20 mouse cellular contexts compared by ENCODE assay signal in genomic region chr11:88295298-88295697, GRCm38 (mm10). TPM values are rescaled to one million over a fixed set of nuclear protein-coding genes. Genes with fewer than 3 reads are reported as not detected.
DNase-seq lines count a peak whose midpoint lies in the region; ATAC-seq and TF ChIP-seq lines count a peak whose summit lies in the region.
"Had no signal": no experiment of that assay in that cellular context is flagged by ENCODE, and none has a peak within 500 bp of the region (broad histone marks: within the 10 kb centered on the region; RNA-seq: fewer than 3 reads in every experiment).

No protein-coding gene starts in this region.

- H3K9me3 ChIP-seq in midbrain, embryonic 10.5 days (replicated peaks): no peaks in the 10 kb centered on the region
- H3K9me3 ChIP-seq in midbrain, postnatal 0 days (ENCODE audit: low read length): no peaks in the 10 kb centered on the region
- H3K9me3 ChIP-seq in kidney, embryonic 14.5 days (ENCODE audit: control insufficient read depth, low read length): no peaks in the 10 kb centered on the region
- H3K9me3 ChIP-seq in limb, embryonic 12.5 days: no peaks in the 10 kb centered on the region
- H3K9me3 ChIP-seq in forebrain, embryonic 12.5 days: no peaks in the 10 kb centered on the region
- H3K9me3 ChIP-seq: embryonic facial prominence, embryonic 13.5 days; forebrain, embryonic 10.5 days; limb, embryonic 13.5 days had no signal

- peaks cover 72% of the 10 kb centered on the region for H3K4me1 ChIP-seq in midbrain, embryonic 10.5 days
- H3K4me1 ChIP-seq in midbrain, postnatal 0 days (ENCODE audit: insufficient read depth, low read length): no peaks in the 10 kb centered on the region
- H3K4me1 ChIP-seq in kidney, embryonic 14.5 days (ENCODE audit: control insufficient read depth, insufficient read depth, low read length): peaks cover 34% of the 10 kb centered on the region
- H3K4me1 ChIP-seq in limb, embryonic 12.5 days (replicated peaks): peaks cover 25% of the 10 kb centered on the region
- peaks cover 36% of the 10 kb centered on the region for H3K4me1 ChIP-seq in forebrain, embryonic 12.5 days

- no peak for TF ChIP-seq CTCF in midbrain, postnatal 0 days (IDR thresholded peaks at IDR 0.05)

- H3K4me2 ChIP-seq in midbrain, postnatal 0 days (ENCODE audit: low read depth, low read length, poor library complexity, severe bottlenecking): no peak overlapping the region
- peak overlapping the region; percentile 55 for H3K4me2 ChIP-seq in kidney, embryonic 14.5 days (replicated peaks; ENCODE audit: low read depth, low read length)
- 0 out of 2 replicates have a peak overlapping the region, but pooled peaks have one; percentile 0 for H3K4me2 ChIP-seq in limb, embryonic 12.5 days
- H3K4me2 ChIP-seq in forebrain, embryonic 12.5 days: no peak overlapping the region

- H3K4me3 ChIP-seq in midbrain, embryonic 10.5 days: peak overlapping the region; percentile 52
- H3K4me3 ChIP-seq in midbrain, postnatal 0 days (ENCODE audit: low read depth, low read length): no peak overlapping the region
- no peak overlapping the region for H3K4me3 ChIP-seq in kidney, embryonic 14.5 days (ENCODE audit: low read length)
- no peak overlapping the region for H3K4me3 ChIP-seq in limb, embryonic 12.5 days (replicated peaks)
- no peak overlapping the region for H3K4me3 ChIP-seq in forebrain, embryonic 12.5 days (replicated peaks)
- H3K4me3 ChIP-seq: embryonic facial prominence, embryonic 13.5 days; megakaryocyte, embryonic 14.5 days had no signal

- no peak for ATAC-seq in midbrain, postnatal 0 days (ENCODE audit: low FRiP score)
- ATAC-seq in kidney, embryonic 14.5 days (ENCODE audit: low FRiP score, low TSS enrichment): 0 out of 2 replicates have a peak, but pooled peaks have one; percentile 24
- ATAC-seq in limb, embryonic 12.5 days (ENCODE audit: insufficient number of reproducible peaks, insufficient read depth, low FRiP score, low TSS enrichment, low read depth): no peak
- ATAC-seq in inflammation-experienced regulatory T-cells, adult 6 months: no peak
- ATAC-seq in forebrain, embryonic 12.5 days (ENCODE audit: low FRiP score): no peak
- ATAC-seq: CD4-positive, CD25-positive, alpha-beta regulatory T cell, adult 4 months; lung, postnatal 0 days had no signal

- H3K36me3 ChIP-seq in midbrain, embryonic 10.5 days: no peaks in the 10 kb centered on the region
- no peaks in the 10 kb centered on the region for H3K36me3 ChIP-seq in midbrain, postnatal 0 days (ENCODE audit: insufficient read depth, low read length)
- no peaks in the 10 kb centered on the region for H3K36me3 ChIP-seq in kidney, embryonic 14.5 days (ENCODE audit: control insufficient read depth, insufficient read depth, low read length)
- H3K36me3 ChIP-seq in limb, embryonic 12.5 days: no peaks in the 10 kb centered on the region
- H3K36me3 ChIP-seq in forebrain, embryonic 12.5 days (replicated peaks): no peaks in the 10 kb centered on the region
- H3K36me3 ChIP-seq: embryonic facial prominence, embryonic 13.5 days; forebrain, embryonic 10.5 days; limb, embryonic 13.5 days had no signal

- H3K27me3 ChIP-seq in midbrain, embryonic 10.5 days (ENCODE audit: low read depth, poor library complexity, severe bottlenecking): peaks cover 33% of the 10 kb centered on the region
- no peaks in the 10 kb centered on the region for H3K27me3 ChIP-seq in midbrain, postnatal 0 days (ENCODE audit: insufficient read depth, low read length)
- no peaks in the 10 kb centered on the region; the same call in 1 of the 2 replicates for H3K27me3 ChIP-seq in kidney, embryonic 14.5 days (ENCODE audit: control insufficient read depth, insufficient read depth, low read length)
- H3K27me3 ChIP-seq in limb, embryonic 12.5 days: peaks cover 26% of the 10 kb centered on the region
- H3K27me3 ChIP-seq in forebrain, embryonic 12.5 days: peaks cover 18% of the 10 kb centered on the region; the same call in 1 of the 2 replicates

- H3K27ac ChIP-seq in midbrain, embryonic 10.5 days (replicated peaks): peak overlapping the region; percentile 87
- no peak overlapping the region for H3K27ac ChIP-seq in midbrain, postnatal 0 days (ENCODE audit: low read depth, low read length)
- H3K27ac ChIP-seq in kidney, embryonic 14.5 days (ENCODE audit: low read depth, low read length): peak overlapping the region; percentile 59; the same call in 1 of the 2 replicates
- no peak overlapping the region for H3K27ac ChIP-seq in limb, embryonic 12.5 days
- H3K27ac ChIP-seq in forebrain, embryonic 12.5 days: no peak overlapping the region
- H3K27ac ChIP-seq: embryonic facial prominence, embryonic 13.5 days; limb, embryonic 13.5 days had no signal

- no peak for DNase-seq in midbrain, embryonic 10.5 days (ENCODE audit: low spot score)
- DNase-seq in midbrain, postnatal 0 days (ENCODE audit: low spot score): no peak
- peak; percentile 66 for DNase-seq in kidney, adult 11 months
- DNase-seq: cerebellum, postnatal 25 days had no signal

- WGBS in midbrain, embryonic 10.5 days: 83% methylated on average over 5 of the region's 5 CpGs
- WGBS in midbrain, postnatal 0 days: 73% methylated on average over 5 of the region's 5 CpGs
- 27% methylated on average over 5 of the region's 5 CpGs for WGBS in kidney, embryonic 14.5 days
- 34% methylated on average over 5 of the region's 5 CpGs for WGBS in limb, embryonic 12.5 days
- 77% methylated on average over 5 of the region's 5 CpGs for WGBS in forebrain, embryonic 12.5 days

- no peak overlapping the region for H3K9ac ChIP-seq in midbrain, postnatal 0 days (replicated peaks; ENCODE audit: low read length, poor library complexity, severe bottlenecking)
- H3K9ac ChIP-seq in kidney, embryonic 14.5 days (ENCODE audit: low read depth, low read length): peak overlapping the region; percentile 18; the same call in 1 of the 2 replicates
- no peak overlapping the region for H3K9ac ChIP-seq in limb, embryonic 12.5 days (replicated peaks)
- H3K9ac ChIP-seq in forebrain, embryonic 12.5 days: no peak overlapping the region
- H3K9ac ChIP-seq: embryonic facial prominence, embryonic 13.5 days; limb, embryonic 13.5 days had no signal

RNA-seq across cellular contexts. Expression of gene Ccdc182, which starts 1.4 kb away (rescaled TPM):
- 4.7 and 6.0 TPM in 2 replicates for polyA plus RNA-seq in midbrain, embryonic 10.5 days (2016; fragmentation: Nextera tagmentation; extraction: Ambion mirVana)
- not detected in 2 replicates for total RNA-seq in midbrain, postnatal 0 days (2014; rRNA removed)
- 0.12 TPM in 1 of 2 replicates, not detected in the other for polyA plus RNA-seq in midbrain, postnatal 0 days (2015; fragmentation: Nextera tagmentation; extraction: Ambion mirVana)
- 3.0 and 3.1 TPM in 2 replicates for polyA plus RNA-seq in kidney, embryonic 14.5 days (2014; fragmentation: Nextera tagmentation; extraction: Ambion mirVana)
- 0.29 and 0.40 TPM in 2 replicates for polyA plus RNA-seq in limb, embryonic 12.5 days (2016; fragmentation: Nextera tagmentation; extraction: Ambion mirVana)
- not detected for polyA plus RNA-seq in inflammation-experienced regulatory T-cells, adult 6 months (2017; shearing (Covaris generic))
- 0.38 and 0.42 TPM in 2 replicates for polyA plus RNA-seq in forebrain, embryonic 12.5 days (2016; fragmentation: Nextera tagmentation; extraction: Ambion mirVana)
- total RNA-seq: adrenal gland, postnatal 4 days; granulocyte monocyte progenitor cell, adult 5-6 weeks; neutrophil, adult 5-6 weeks had no signal
- polyA plus RNA-seq: CD4-positive, CD25-positive, alpha-beta regulatory T cell, adult 4 months; heart, embryonic 16.5 days; intestine, embryonic 14.5 days; lung, postnatal 0 days; urinary bladder, adult 2 months had no signal

Comparison
In these comparisons a context has a peak if more than half of its experiments do, and no peak if none do; other contexts are left out.
1. H3K27ac ChIP-seq: peak in midbrain, embryonic 10.5 days (single experiment) and kidney, embryonic 14.5 days (single experiment); none in midbrain, postnatal 0 days (single experiment), limb, embryonic 12.5 days (single experiment) and forebrain, embryonic 12.5 days (single experiment).
2. H3K4me2 ChIP-seq: peak in kidney, embryonic 14.5 days (single experiment) and limb, embryonic 12.5 days (single experiment); none in midbrain, postnatal 0 days (single experiment) and forebrain, embryonic 12.5 days (single experiment).